Mouse (Mus musculus) gastrocnemius, postnatal 10 days (tissue): ENCODE measurements around the gene Rnft2. TPM values are rescaled to one million over a fixed set of nuclear protein-coding genes. Genes with fewer than 3 reads are reported as not detected.

Experiments used
- DNase-seq: peaks from one replicate; pipeline ENCODE4 v3.0.0; 2021; ENCODE audit warnings: mixed read lengths
- long read RNA-seq, 2 experiments: library from polyadenylated mRNA; stranded (forward); transcript quantifications; one replicate each; pipeline ENCODE4 v2.0.0; 2021
- total RNA-seq, 2 experiments: library from RNA; stranded (reverse); gene quantifications; 2 replicates each; pipeline ENCODE4 v1.2.3; 2021

Gene Rnft2
- 1 to 10 TPM; 1.6 to 1.9 TPM for total RNA-seq
- long read RNA-seq, experiment 1, full-length matches to known transcripts = 1 of 3 reads
- long read RNA-seq, experiment 1, partial matches to known transcripts = 1 of 3 reads
- long read RNA-seq, experiment 1, other reads (novel, unspliced or antisense) = 1 of 3 reads
- long read RNA-seq, experiment 2 = 0 reads

DNA sequence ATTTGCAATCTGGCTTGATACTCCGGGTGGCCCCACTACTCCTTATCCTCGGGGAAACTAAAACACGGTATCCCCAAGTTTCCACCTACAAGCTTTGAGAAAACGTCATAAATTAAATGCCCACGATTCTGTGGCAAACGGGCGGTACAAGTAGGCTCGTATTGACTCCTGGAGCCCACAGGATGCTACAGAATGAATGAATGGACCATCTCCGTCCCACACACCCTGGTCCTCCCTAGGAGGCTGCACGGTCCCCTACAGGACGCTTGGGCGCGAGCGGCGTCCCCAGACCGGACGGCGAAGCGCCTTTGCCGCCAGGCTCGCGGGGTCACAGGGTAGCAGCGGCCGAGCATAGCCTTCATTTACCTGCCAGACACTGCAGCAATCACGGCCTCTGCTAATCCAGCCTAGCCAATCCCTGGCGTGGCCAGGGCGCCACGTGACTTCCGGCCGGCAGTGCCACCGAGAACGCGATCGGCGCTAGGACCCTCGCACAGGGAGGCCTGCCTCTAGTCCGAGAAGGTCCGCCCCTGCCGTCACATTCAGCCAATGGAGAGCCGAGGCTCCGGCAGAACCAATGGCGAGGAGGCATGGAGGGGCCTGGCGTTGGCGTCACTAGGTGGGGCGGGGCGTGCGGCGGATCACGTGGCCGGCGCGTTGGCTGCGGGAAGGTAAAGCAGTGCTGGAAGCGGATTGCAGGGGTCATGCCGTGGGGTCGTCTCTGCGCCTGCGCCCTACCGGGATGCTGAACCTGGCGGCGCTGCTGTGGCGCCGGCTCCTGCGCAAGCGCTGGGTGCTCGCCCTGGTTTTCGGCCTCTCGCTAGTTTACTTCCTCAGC lies at the start of gene Rnft2, which contains the start of gene 2410131K14Rik:
Rnft2 (minus strand) TSS at position 511 of the 838 bp plus-strand sequence.
2410131K14Rik (plus strand) TSS at position 622 of the 838 bp plus-strand sequence.
- DNase-seq = peak; percentile 98

- DNase-seq = peak; percentile 93
These were observed 49.4 kb upstream of the Rnft2 start for GRCm38 (mm10) chr5:118294086-118294864.

DNA sequence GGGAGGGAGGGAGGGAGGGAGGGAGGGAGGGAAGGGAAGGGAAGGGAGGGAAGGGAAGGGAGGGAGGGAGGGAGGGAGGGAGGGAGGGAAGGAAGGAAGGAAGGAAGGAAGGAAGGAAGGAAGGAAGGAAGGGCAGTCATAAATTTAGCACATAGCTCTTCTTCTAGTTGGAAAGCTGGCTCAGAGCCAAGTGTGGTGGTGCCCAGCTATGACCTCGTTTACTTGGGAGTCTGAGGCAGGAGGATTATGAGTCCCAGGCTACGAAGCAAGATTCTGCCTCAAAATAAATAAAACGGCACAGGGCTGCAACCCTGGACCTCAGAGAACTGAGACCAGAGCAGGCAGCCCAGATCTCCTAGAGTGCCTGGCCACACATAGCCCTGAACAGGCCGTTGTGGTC lies 47.6 kb upstream of the Rnft2 start:
- DNase-seq = no peak

DNA sequence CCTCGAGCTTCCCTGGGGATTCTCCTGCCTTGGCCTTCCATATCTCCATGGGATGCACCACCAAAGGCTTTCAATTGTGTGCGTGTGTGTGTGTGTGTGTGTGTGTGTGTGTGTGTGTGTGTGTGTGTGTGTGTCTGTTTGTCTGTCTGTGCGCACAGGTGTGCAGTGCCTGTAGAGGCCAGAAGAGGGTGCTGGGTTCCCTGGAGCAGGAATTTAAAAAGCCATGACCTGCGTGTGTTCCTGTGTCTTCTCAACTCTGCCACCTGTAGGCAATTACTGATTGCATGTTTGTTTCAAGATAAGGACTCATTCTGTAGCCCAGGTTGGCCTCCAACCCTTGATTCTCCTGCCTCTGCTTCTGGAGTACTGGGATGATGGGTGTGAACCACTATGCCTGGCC lies 46.5 kb upstream of the Rnft2 start:
- DNase-seq = no peak

- DNase-seq = no peak
These were observed 33.0 kb upstream of the Rnft2 start for GRCm38 (mm10) chr5:118277741-118278495.

DNA sequence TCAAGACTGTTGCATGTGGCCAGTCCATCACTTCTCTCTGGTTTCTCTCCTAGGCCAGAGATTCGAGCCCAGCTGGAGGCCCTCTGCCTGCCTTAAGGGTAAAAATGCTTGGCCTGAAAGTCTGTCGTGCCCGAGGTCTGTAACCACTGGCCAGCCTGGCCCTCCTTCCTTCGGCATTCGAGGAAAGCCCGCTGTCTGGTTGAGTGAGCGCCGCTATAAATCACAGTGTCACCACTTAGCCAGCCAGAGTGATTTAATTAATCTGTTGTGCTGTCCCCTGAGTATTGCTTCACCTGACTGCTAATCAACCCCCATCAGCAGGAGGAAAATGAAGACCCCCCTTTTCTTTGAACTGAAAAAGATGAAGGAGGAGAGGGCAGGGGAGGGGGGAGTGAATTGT lies 31.8 kb upstream of the Rnft2 start:
- DNase-seq = no peak

GRCm38 (mm10) chr5:118276281-118276680 lies 31.4 kb upstream of the Rnft2 start:
- DNase-seq = no peak

DNA sequence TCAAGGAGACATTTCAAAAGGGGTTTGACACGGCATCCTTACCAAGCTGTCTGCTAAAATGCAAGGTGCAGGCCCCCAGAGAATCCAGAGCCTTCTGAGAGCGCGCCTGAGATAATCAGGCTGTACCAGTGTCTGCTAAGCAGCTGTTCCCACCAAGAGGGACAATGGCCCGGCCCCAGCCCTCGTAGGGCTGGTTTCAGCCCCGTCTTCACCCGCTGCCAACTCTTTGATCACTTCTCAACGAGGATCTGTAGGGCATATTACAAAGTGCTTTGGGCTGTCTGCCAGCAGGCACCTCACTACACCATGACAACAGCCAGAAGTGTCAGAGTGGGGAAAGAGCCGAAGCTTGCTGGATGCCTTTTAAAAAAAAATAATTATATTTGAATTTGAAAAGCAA lies 29.6 kb upstream of the Rnft2 start:
- DNase-seq = no peak

DNA sequence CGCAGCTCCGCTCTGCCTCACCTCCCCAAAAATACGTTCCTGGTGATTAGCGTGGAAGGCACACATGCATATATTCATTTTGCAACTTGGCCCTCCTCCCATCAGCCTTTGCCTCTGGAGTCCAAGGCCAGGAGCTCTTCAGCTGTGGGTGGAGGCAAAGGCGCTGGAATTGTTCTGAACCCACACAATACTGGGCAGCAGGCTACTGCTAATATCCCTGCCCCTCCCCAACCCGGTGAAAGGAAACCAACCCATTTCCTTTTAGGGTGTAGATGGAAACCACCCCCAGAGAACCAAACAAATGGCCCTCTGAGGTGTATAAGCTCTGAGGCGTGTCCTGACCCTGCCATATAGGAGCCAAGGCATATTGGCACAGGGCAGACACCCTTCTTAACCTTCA lies 28.5 kb upstream of the Rnft2 start:
- no peak for DNase-seq

- no peak for DNase-seq
These were observed 26.7 kb upstream of the Rnft2 start for GRCm38 (mm10) chr5:118271449-118272110.

DNA sequence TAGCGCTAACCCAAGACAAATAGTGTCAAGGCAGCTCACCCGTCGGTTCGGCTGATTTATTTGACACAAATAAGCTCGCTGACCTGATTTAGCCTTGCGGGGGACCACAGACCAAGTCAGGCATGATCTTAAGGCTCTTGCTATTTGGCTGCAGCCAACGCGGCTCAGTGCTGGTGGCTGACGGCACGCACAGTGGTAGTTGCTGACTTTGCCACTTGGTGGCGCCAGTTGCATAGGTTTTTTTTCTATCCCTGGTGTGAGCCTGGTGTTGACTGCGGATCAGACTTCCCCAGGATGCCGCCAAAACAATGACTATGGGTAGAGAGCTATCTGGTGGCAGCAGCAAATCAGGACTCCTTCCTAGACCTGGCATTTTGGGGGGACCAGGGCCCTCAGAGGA lies 24.1 kb upstream of the Rnft2 start:
- peak; percentile 89 for DNase-seq

DNA sequence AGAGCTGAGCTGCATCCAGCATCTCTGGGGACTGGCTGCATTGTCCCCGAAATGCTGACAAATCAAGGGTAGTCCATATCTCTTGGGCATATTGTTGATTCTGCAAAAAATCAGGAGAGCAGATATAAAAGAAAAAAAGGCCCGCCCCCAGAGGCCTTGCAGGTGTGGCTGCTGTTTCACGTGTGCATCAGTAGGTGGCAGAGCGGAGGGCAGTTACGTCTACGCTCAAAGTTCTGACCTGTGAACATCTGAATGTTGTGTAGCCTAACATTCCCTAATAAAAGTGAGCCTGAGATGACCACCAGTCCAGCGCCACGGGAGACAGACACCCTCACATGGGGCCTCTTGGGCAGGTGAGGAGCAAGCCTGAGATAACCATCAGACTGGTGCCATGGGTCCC lies 21.4 kb upstream of the Rnft2 start:
- DNase-seq = no peak

DNA sequence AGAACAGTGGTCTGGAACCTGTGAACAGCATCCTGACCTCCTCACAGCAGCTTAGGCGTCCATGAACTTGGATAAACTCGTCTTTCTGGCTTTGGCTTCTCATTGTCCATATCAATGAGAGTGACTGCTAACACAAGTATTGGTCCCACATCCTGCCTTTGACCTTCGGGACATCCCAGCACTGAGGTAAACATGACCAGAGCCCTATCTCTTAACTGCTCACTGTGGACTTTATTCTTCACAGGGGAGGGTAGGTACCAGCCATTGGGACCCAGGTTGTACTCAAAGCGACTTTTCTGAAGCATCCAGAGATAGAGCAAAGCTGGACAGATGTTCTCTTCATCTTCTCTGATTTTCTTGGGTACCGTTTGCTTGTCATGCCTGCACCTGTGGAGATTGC lies 20.4 kb upstream of the Rnft2 start:
- DNase-seq = no peak

GRCm38 (mm10) chr5:118264279-118264678 lies 19.4 kb upstream of the Rnft2 start:
- no peak for DNase-seq

GRCm38 (mm10) chr5:118262418-118262817 lies 17.5 kb upstream of the Rnft2 start:
- DNase-seq = no peak

- DNase-seq = no peak
These were observed 16.3 kb upstream of the Rnft2 start for GRCm38 (mm10) chr5:118261181-118261580.

- no peak for DNase-seq
These were observed 15.7 kb upstream of the Rnft2 start for GRCm38 (mm10) chr5:118260642-118261041.

- no peak for DNase-seq
These were observed 15.1 kb upstream of the Rnft2 start for GRCm38 (mm10) chr5:118260055-118260454.

DNA sequence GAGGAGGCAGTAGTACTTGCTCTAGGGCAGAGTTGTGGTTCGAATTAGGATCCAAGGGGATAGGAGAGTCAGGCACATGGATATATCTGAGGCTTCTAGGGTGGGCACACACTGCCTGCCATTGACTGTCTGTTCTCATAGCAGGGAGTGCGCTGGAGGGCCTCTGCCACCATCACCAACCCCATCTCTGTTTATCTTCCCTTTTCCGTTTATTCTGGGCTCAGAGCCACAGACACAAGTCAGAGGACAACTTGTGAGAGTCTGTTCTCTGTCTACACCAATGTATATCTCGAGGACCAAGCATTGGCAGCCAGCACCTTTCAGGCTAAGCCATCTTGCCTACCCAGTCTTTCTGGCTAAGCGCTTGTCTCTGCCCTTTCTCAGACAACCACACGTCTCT lies 14.7 kb upstream of the Rnft2 start:
- no peak for DNase-seq

GRCm38 (mm10) chr5:118259152-118259551 lies 14.2 kb upstream of the Rnft2 start:
- DNase-seq = peak; percentile 26

DNA sequence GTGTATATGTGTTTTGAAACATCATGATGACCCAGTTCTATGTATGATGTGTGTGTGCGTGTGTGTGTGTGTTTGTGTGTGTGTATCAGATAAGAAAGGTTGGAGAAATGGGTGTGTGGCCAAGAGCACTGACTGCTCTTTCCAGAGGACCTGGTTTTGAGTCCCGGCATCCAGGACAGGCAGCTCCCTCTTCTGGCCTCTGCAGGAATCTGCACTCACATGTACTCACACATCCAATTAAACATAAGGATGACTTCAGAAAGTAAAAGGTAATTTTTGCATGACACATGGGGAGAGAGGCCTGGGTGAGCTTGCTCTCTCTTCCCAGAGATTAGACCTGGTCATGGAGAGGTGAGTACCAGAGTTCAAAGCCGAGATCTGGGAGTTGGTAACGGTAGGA lies 12.1 kb upstream of the Rnft2 start:
- no peak for DNase-seq

GRCm38 (mm10) chr5:118253551-118253950 lies 8.6 kb upstream of the Rnft2 start:
- no peak for DNase-seq
